Mouse (Mus musculus): ENCODE measurements around the gene Zfp13. TPM values are rescaled to one million over a fixed set of nuclear protein-coding genes. Genes with fewer than 3 reads are reported as not detected.

Gene Zfp13
- polyA plus RNA-seq, 1 experiment = 27.8 TPM

- no peak for DNase-seq (ENCODE audit: extremely low spot score in 1 of 2, low spot score in 1 of 2)
Observed at GRCm38 (mm10) chr17:23551416-23551815, 47.9 kb downstream of the Zfp13 start.

GRCm38 (mm10) chr17:23550856-23551255 is 48.4 kb downstream of the Zfp13 start:
- no peak for DNase-seq (ENCODE audit: extremely low spot score in 1 of 2, low spot score in 1 of 2)

GRCm38 (mm10) chr17:23550188-23550791 is 49.0 kb downstream of the Zfp13 start:
- peak; percentile 94 to 100 for DNase-seq (ENCODE audit: extremely low spot score in 1 of 2, low spot score in 1 of 2)

- peak in 1 of 2 experiments; percentile 60 for DNase-seq (ENCODE audit: extremely low spot score in 1 of 2, low spot score in 1 of 2)
Observed at GRCm38 (mm10) chr17:23549441-23549840, 49.8 kb downstream of the Zfp13 start.

- peak; percentile 65 to 97 for DNase-seq (ENCODE audit: extremely low spot score in 1 of 2, low spot score in 1 of 2)
Observed at GRCm38 (mm10) chr17:23548615-23549014, 50.7 kb downstream of the Zfp13 start.

- no peak for DNase-seq (ENCODE audit: extremely low spot score in 1 of 2, low spot score in 1 of 2)
Observed at GRCm38 (mm10) chr17:23547681-23548443, 51.4 kb downstream of the Zfp13 start.

GRCm38 (mm10) chr17:23546702-23547505 is 52.4 kb downstream of the Zfp13 start:
- peak; percentile 74 to 98 for DNase-seq (ENCODE audit: extremely low spot score in 1 of 2, low spot score in 1 of 2)

- peak; percentile 54 to 90 for DNase-seq (ENCODE audit: extremely low spot score in 1 of 2, low spot score in 1 of 2)
Observed at GRCm38 (mm10) chr17:23546333-23546701, 53.0 kb downstream of the Zfp13 start.

- DNase-seq (ENCODE audit: extremely low spot score in 1 of 2, low spot score in 1 of 2) = peak in 1 of 2 experiments; percentile 10
Observed at GRCm38 (mm10) chr17:23545841-23546240, 53.4 kb downstream of the Zfp13 start.

- peak in 1 of 2 experiments; percentile 0 for DNase-seq (ENCODE audit: extremely low spot score in 1 of 2, low spot score in 1 of 2)
Observed at GRCm38 (mm10) chr17:23544766-23545165, 54.5 kb downstream of the Zfp13 start.

GRCm38 (mm10) chr17:23543983-23544382 is 55.3 kb downstream of the Zfp13 start:
- no peak for DNase-seq (ENCODE audit: extremely low spot score in 1 of 2, low spot score in 1 of 2)

GRCm38 (mm10) chr17:23543325-23543724 is 56.0 kb downstream of the Zfp13 start:
- no peak for DNase-seq (ENCODE audit: extremely low spot score in 1 of 2, low spot score in 1 of 2)

GRCm38 (mm10) chr17:23542835-23543234 is 56.5 kb downstream of the Zfp13 start:
- DNase-seq (ENCODE audit: extremely low spot score in 1 of 2, low spot score in 1 of 2) = peak in 1 of 2 experiments; percentile 4

- peak in 1 of 2 experiments; percentile 13 for DNase-seq (ENCODE audit: extremely low spot score in 1 of 2, low spot score in 1 of 2)
Observed at GRCm38 (mm10) chr17:23542004-23542720, 57.1 kb downstream of the Zfp13 start.

- peak in 1 of 2 experiments; percentile 70 for DNase-seq (ENCODE audit: extremely low spot score in 1 of 2, low spot score in 1 of 2)
Observed at GRCm38 (mm10) chr17:23540605-23541475, 58.4 kb downstream of the Zfp13 start.

GRCm38 (mm10) chr17:23540106-23540505 is 59.2 kb downstream of the Zfp13 start:
- DNase-seq (ENCODE audit: extremely low spot score in 1 of 2, low spot score in 1 of 2) = no peak

GRCm38 (mm10) chr17:23539608-23540007 is 59.7 kb downstream of the Zfp13 start:
- DNase-seq (ENCODE audit: extremely low spot score in 1 of 2, low spot score in 1 of 2) = no peak

- peak in 1 of 2 experiments; percentile 36 for DNase-seq (ENCODE audit: extremely low spot score in 1 of 2, low spot score in 1 of 2)
Observed at GRCm38 (mm10) chr17:23538299-23539015, 60.8 kb downstream of the Zfp13 start.

Measured in frontal cortex, adult 2 months (tissue).